Mouse (Mus musculus) c-Kit-positive CD71-positive TER-119-negative erythroid progenitor cells, embryonic 14.5 days (primary cell): ENCODE measurements around the gene Galnt9.
A peak's percentile ranks its signal among the peaks of the same experiment; 100 is the strongest.

Experiments
- DNase-seq: peaks from one replicate; pipeline ENCODE4 v3.0.0-alpha.2; 2013; ENCODE audit warnings: low read depth

Galnt9 gene

DNA sequence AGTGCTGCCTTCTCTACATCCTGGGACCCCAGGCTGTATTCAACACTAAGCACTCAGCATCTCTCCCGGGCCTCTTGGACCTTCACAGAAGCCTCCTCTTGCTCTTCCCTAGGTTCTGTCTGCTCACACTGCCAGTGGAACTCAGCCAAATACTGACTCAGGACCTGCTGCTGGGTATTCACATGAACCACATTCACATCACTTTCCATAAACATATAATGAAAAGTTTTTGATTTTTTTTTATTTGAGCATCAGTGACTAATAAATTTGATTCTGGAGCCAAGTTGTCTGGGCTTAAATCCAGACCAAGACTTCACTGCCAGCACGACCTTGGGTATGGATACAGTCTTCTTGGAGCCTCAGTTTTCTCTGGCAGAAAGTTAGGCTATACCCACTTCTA, 3.2 kb upstream of the Galnt9 start:
- no peak for DNase-seq

DNA sequence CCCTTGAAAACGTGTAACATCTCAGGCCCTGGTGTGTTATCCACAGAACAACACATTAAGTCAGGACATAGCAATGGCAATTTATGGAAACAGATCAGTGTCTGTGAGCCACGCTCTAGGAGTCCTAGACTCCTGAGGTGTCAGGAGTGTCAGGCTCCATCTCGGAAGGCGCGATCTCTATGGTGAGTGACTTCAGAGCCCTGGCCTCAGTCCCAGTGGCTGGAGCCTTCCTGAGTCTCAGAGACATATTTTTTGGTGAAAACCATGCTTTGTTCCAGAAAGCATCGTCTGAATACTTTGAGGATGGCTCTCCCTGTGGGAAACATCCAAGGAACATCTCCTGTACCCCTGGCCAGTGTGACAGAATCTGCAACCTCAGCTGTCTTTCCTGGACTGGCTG, 2.7 kb upstream of the Galnt9 start:
- DNase-seq, result no peak

DNA sequence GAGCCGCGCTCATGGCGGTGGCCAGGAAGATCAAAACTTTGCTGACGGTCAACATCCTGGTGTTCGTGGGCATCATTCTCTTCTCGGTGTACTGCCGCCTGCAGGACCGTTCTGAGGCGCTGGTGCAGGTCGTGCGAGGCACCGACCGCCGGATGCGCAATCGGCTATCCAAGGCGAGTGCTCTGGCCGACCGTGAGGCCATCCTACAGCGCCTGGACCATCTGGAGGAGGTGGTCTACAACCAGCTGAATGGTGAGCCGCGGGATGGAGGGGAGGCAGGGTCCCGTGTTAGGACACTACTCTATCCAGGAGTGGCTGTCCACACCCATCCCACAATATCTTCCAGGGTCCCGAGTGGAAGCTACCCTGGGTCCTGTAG, 525 bp downstream of the Galnt9 start:
- no peak for DNase-seq

DNA sequence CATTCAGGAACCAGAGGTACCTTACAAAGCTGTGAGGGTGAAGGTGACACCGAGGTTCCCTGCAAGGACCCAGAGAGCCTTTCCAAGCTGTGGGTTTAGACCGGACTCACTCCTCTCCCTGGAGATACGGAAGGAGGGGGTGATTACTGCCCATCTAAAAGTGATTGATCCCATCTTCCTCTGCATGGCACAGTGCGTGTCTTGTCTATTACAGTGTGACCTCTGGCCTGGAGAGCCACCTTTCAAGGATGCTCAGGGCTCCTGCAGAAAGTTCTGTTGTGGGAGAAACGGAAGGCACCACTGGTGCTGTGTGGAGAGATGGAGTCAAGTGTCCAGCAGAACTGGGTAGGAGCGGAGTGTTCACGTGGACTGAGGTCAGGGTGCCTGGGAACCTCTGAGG, 1.2 kb downstream of the Galnt9 start:
- DNase-seq, result no peak

DNA sequence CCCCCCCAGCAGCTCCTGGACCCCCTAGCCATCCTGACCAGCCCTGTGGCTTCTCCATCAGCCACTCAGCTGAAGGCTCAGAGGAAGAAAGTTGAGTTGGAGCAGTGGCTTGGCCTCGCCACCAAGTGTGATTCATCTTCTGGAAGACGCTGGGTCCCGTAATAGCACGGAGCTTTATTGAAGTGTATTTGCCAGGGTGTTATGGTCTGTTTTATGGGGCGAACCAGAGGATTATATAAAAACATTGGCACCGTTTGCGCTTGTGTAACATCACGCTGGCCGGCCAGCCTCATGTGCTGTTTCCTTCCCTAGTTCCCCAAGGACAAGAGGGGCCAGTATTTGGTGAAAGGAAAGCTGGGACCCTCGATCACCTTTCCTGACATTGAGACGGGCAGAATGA, 2.0 kb downstream of the Galnt9 start:
- DNase-seq, result no peak

DNA sequence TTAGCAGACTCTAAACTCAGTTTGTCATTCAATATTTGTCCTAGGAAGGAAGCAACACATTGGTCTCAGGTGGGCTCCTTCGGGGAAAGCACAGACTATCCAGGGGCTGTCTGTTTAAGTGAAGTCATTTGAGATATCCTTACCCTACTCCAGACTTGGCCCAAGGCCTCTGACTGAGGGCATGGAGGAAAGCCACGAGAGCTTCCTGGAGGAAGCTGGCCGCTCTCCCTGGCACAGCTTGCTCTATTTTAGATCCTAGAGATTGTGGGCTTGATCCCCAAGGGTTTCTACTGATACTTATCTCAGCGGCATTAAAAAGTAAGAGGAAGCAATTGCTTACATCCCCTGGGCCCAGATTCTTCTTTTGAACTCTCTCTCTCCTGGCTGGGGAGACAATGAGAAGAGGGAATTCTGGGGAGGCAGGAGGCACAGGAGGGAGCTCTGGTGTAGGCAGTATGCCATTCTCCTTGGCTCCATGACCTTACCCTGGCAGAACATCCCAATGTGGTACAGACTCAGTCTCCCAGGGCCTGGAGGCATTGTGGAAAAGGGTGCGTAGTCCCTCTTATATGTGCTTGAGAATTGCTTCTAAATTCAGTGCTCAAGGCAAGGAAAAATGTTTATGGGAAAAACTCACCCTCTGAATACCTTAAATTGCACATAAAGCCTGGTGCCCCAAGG, 2.7 kb downstream of the Galnt9 start:
- DNase-seq, result no peak

DNA sequence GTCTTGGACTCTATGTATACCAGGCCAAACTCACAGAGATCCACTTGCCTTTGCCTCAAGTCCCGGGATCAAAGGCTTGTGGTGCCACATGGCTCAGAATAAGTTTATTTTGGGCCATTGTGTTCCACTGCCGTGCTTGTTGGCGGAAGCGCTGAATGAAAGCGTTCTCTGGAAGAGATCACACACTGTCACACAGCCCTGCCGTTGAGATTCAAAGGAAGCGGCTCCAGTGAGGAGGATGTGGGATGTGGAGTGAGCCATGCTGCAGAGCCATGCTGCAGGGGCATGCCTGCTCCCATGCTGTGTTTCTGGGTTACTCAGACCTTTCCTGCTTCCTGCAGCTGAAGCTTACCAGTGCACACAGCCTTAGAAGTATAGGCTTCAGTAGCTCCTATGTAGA, 4.3 kb downstream of the Galnt9 start:
- no peak for DNase-seq

DNA sequence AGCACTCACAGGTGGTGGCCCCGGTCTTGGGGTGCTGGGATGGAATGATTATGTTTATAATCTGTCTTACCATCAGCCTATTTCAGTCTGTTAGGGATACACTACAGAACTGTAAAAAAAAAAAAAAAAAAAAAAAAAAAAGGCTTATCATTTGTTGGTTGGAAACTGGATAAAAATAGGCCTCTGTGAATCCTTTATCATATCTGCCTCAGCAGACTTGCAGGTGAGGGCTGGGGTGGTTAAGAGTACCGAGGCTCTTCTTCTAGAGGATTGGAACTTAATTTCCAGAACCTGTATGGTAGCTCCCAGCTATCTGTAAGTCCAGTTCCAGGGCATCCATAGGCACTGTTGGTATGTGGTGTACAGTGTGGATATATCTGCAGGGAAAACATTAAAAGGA, 6.0 kb downstream of the Galnt9 start:
- DNase-seq, result no peak

DNA sequence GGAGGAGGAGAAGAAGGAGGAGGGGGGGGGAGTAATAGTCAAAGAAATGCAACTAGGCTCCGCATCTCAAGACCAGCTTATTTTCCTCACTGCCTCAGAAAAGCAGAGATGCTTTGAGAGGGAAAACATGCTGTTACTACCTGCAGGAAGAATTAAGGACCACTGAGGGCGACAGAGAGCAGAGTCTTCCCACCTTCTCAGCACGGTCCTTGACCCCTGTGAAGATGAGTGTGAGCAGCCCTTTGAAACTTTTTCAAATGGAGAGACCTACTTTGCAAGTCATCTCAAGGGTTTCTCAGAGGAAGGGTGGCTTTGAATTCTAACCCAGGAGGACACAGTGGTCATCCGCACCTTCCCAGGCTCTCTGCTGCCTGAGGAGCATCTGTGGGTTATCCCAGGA, 6.7 kb downstream of the Galnt9 start:
- DNase-seq, result no peak

DNA sequence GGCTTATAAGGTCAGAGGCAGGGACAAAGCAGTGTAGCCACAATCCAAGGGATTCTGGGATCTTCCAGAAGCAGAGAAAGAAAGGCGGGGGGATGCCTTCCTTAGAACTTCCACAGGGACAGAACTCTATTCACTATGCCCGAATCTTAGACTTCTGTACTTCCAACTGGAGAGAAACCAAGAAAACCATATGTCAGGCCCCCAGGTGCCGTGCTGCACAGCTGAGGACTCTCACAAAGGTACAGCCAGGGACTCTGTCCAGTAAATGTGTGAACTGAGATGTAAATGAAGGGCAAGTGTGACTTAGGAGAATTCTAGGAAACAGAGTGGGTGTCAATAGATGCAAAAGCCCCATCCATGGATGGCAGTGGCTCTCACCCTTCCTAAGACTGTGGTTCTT, 7.8 kb downstream of the Galnt9 start:
- no peak for DNase-seq

DNA sequence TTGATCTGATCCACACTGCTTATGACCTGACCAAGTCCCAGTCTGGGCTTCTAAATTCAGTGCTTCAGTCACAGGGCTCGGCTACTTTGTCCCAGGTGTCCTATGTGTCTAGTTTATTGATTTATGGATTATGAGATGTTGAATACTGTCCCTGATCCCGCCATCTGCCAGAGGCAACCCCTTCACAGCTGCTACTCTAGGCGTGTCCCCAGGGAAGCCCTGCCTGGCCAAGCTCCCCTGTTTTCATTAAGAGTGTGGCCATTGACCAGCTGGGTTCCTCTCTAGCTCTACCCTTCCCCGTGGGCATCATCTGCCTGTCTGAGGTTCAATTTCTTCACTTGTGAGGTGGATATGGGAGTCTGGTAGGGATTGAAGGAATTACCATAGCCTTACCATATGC, 9.2 kb downstream of the Galnt9 start:
- no peak for DNase-seq

DNA sequence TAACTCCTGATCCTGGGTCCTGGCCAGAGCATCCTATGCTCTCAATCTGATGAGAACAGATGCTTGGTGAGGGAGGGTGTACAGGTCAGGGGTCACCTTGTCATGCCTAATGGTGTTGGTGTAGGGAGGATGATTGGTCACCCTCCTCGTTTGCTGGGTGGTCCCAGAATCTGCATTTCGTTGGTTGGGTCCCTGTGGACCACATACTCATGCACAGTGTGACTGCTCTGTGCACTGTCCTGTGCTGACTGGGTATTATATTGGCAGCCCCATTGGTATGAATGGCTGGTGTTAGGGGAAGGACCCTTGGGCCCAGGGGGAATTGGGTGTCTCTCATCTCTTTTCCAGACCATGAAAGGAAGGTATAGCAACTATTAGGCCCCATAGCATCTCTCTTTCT, 11.0 kb downstream of the Galnt9 start:
- no peak for DNase-seq

DNA sequence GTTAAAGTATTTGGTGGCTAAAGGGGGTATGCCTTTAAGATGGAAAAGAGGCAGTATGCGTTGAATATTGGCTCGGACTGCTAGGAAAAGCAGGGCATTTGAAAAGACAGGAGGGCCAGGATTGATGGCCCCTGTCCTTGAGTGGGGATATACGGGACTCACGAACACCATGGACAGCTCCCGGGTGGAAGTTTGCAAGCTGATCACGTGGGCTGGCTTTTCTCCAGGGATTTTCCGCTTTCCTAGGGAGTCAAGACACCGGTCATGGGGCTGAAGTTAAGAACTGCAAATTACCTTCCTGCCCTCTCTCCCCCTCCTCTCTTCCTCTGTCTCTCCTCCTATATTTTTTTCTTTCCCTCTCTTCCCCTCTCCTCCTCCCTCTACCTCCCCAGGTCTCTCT, 14.2 kb downstream of the Galnt9 start:
- no peak for DNase-seq

DNA sequence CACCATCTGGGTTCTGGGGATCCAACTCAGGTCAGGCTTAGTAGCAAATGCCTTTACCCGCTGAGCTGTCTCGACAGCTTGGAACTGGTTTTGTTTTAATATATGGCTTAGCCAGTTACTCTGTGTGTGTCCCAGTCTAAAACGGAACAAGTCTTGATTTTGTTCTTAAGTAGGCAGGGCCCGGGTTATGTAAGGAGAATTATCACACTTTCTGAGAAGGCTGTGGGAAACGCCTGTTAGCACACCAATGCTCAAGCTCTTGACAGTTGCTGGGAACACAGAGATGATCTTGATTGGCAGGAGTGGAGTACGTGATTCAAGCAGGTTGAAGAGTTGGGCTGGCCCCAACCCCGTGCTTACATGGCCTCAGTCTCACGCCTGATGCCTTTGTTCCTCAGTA, 15.5 kb downstream of the Galnt9 start:
- no peak for DNase-seq

DNA sequence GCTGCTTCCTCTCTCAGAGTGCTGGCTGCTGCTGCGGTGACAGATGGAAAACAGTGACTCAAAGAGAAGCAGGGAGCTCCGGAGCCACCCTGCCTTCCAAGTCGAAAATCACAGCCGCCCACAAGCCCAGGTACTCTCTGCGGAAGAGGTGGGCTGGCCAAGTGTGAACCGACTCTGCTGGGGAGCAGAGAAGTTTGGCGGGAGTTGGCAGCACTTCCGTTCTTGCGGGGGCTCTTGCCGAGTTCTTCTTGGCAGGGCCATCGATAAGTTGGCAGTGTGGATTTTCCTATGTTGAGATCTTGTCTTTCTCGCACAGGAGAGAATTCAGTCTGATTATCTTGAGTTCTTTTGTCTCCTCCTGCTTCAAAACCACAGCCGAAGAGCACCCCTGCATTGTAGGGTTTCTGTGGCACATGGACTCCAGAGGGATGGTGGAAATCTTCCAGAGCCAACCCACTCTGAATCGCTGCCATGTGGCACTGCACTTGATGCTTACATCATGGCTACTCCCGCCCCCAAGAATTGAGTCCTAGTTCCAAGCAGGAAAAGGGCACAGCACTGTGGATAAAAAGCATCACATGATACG, 18.7 kb downstream of the Galnt9 start:
- no peak for DNase-seq

DNA sequence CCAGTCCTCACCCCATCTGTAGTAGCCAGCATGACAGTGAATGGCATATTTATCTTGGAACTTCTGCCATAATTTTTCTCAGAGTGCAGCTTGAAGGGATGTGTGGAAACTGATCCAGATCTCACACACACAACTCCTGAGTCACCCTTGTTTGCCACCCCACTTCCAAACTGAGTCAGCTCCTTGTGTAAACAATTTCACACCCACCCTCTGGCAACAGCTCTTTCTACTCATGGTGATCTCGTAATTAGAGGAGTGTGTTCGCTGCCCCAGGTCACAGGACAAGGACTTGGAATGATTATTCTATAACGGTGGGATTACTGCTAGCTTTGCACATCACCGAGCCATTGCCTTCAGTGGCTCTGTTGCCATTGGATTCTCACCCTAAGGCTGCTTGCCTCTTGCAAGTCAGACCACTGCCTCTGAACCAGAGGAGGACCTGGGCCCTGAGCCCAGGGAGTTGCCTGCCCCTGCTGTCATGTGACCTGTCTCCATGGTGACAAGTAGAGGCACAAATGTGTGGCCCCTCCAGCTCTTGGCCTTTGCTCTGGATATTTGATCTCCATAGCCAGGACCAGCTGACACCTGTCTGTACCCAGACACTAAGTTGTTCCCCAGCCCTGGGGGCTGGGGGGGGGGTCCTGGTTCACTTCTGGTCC, 21.0 kb downstream of the Galnt9 start:
- no peak for DNase-seq

DNA sequence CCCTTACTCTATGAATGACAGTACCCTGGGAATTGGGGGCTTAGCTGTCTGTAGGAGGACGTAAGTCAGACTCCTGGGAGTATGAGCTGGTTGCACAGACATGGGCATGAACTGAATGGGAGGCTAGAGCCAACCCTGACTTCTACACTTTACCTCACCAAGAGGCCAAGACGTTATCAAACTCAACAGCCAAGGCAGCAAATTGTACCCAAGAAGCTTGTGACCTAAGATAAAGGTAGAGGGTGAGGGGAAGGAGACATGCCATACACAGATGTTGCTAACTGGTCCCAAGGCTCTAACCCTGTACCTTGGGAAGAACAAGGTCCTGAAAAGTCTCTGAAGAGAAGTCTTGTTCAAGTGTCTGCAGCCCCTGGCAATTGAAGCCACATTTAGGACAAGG, 23.4 kb downstream of the Galnt9 start:
- peak; percentile 11 for DNase-seq

DNA sequence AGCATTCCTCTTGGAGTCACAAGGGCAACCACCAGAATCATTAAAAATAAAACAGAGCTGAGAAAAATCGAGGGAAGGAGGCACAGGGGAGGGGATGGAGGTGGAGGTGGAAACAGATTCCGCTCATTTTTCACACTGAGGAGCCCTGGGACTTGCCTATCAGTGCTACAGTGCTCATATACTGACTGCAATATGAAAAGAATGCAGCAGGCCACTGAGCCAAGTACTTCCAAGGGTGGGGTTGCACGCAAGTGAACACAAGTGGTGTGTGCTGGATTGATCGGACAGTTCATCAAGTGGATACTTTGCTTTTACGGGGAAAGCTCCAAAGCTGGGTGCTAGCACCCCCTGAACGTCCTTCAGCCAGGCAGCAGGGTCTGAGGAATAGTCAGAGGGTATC, 30.7 kb downstream of the Galnt9 start:
- no peak for DNase-seq

DNA sequence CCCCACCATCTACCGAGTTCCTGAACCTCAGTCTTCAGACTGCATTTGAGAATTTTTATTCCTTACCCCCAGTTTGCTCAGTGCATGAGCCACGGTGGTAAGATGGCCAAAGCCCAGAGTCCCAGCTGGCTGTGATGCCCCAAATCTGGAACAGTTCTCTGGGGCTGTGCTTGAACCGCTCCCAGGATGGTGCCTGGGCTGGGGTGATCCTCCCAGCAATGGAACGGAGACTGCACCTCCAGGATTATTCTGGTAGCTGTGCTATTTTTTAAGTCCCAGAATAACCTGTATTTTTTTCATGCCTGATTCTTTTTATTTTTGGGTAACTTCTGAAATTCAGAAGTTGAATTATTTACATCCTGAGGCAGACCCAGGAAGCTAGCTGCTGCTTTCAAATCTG, 35.1 kb downstream of the Galnt9 start:
- DNase-seq, result no peak

DNA sequence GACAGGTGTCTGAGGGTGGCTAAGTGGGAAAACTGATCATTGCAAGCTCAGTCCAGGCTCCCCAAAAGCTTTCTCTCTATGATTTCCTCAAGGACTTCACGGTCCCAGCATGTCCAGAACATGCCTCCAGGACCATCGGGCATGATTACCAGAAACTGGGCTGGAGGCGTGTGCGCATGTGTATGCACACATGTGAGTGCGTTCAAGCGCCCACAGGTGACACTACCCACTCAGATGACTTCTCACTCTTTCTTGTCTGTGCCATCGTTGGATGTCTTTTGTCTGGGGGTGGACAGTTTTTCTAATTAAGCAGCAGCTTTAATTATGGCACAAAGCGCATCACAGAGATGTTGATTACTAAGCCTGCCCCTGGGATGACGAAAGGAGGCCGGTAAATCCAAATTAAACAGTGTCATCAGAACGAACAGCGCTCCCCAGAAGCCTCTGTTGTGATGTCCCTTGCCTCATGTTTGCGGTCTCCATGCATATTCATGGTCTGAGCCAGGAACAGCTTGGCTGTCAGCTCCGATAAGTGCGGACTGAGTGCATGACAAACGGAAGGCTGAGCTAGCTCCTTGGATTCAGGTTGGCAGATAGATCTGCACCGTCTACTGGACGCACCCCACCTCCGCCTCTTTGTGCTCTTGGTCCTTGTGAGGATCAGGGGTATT, 36.5 kb downstream of the Galnt9 start:
- DNase-seq, result no peak

DNA sequence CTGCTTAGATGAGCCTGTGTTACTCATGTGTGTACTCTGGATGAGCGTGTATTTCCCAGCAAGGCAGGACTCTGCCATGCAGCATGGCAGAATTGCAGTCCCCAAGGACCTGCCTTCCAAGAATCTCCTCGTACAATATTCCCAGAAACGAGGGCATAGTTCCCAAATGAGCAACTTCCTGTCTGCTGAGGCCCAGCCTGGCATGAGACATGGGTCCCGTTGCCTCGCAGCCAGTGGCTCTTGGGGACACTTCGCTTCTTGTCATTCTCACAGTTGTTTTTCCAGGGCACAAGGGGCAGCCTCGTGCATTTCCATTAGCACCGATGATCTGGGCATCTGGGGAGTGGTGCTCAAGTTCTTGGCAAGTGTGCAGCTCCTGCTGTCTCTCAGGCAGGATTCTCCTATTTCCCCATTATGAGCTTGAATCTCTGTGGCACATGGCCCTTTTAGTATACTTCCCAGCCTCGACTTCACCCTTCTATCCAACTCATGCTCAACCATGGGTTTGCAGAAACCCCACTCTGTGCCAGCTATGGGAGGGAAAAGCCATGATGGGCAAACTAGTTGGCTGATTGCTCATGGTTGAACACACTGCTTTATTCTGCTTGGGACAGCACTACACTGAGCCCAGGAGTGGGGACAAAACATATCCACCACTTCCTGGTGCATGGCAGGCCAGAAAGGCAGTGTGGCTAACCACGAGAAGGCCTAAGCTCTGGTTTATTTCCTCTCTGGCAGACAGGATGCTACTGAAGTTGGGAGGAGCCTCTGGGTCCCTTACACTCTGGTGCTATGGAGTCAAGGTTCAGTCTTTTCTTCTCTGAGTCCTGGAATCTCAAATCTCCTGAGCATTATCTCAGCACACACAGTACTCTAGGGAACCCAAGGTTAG, 38.7 kb downstream of the Galnt9 start:
- no peak for DNase-seq

DNA sequence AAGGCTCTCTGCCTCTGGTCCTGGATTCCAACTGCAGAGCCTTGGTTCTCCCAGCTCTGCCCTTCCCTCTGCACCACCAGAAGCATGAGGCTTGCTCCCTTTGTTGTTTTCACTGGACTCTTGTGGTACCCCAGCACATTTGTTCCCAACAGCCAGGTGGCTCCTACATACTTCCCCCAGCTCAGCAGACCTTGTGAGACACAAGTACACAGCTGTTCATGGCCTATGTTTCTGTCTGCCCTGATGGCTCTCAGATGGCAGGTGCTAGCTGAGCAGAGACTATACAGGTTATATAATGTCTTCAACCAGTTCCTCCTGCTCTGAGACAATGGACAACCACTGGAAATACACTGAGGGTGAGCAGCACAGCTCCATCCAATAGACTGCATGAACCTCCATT, 43.3 kb downstream of the Galnt9 start:
- no peak for DNase-seq
